8 mouse cellular contexts compared by ENCODE assay signal in the genomic region with DNA sequence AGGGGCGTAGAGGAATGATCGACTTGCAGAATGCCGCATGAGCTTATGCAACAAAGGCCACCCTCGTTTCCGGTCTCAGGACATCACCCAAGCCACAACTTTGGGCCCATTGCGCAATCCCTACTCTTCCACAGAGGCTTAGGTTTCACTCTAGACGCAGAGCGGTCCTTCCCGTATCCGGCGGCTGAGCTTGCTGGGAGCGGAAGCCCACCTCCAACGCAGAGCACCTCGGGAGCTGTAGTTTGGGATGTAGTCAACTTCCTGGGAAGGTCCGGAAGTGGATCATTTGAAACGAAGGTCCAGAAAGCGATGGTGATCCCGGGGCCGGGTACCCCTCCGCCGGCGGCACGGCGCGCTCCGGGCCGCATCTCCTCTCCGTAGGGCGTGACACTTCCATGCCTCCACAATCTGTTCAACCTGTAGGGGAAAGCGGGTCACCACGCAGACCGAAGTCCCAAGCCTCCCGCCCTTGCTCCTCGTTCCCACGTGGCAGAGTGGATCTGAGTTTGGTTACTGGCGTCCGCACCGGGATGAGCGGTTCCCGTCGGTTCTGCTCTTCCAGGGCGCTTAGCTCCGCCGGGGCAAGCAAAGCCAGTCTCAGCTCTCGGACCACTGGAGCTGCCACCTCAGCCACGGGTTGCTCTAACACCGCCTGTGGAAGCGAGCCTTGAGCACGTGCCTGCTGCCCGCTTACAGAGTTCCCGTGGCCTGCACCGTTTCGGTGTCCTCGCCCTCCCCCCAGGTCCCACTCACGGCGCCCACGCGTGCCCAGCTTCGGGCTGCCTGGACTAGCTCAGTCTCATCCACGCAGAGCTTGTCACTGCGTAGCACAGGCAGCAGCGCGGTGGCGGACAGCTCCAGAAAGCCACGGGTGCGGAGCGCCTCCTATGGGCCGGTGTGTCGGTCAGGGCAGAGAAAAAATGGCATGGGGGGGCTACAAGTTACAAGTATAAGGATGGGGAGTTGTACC. TPM values are rescaled to one million over a fixed set of nuclear protein-coding genes. Genes with fewer than 3 reads are reported as not detected.
DNase-seq lines count a peak whose midpoint lies in the region; ATAC-seq and TF ChIP-seq lines count a peak whose summit lies in the region.

No protein-coding gene starts in this region.

- H3K36me3 ChIP-seq in heart, embryonic 10.5 days = peaks cover under 1% of the 10 kb centered on the region; the same call in 1 of the 2 replicates
- no peaks in the 10 kb centered on the region for H3K36me3 ChIP-seq in kidney, embryonic 15.5 days

- peak; percentile 94 for DNase-seq in A20 (ENCODE audit: low read depth, low spot score)
- peak; percentile 98 for DNase-seq in heart, embryonic 10.5 days (ENCODE audit: low spot score)
- peak; percentile 92 for DNase-seq in liver
- DNase-seq in spleen, postnatal 4 days (ENCODE audit: low spot score in 2 of 2) = peak; percentile 88 to 94

- H3K4me2 ChIP-seq in kidney, embryonic 15.5 days = peak overlapping the region; percentile 93

- no peaks in the 10 kb centered on the region for H3K9me3 ChIP-seq in heart, embryonic 10.5 days
- no peaks in the 10 kb centered on the region for H3K9me3 ChIP-seq in kidney, embryonic 15.5 days (replicated peaks)

- H3K4me3 ChIP-seq in bone marrow macrophage, adult 2 months (ENCODE audit: insufficient read depth, low read length) = peak overlapping the region; percentile 82
- H3K4me3 ChIP-seq in embryonic fibroblast, embryonic 13.5 days (ENCODE audit: insufficient read depth, low read length) = peak overlapping the region; percentile 45
- H3K4me3 ChIP-seq in heart, embryonic 10.5 days = peak overlapping the region; percentile 71
- peak overlapping the region; percentile 73 for H3K4me3 ChIP-seq in kidney, embryonic 15.5 days (replicated peaks)

- TF ChIP-seq POLR2A in bone marrow macrophage, adult 2 months (IDR thresholded peaks at IDR 0.05; ENCODE audit: borderline replicate concordance, low read depth, low read length) = no peak
- peak; percentile 70 for TF ChIP-seq POLR2A in embryonic fibroblast, embryonic 13.5 days (IDR thresholded peaks at IDR 0.05; ENCODE audit: low read depth, low read length)

- no peaks in the 10 kb centered on the region for H3K27me3 ChIP-seq in heart, embryonic 10.5 days (ENCODE audit: insufficient read depth, poor library complexity, severe bottlenecking)
- H3K27me3 ChIP-seq in kidney, embryonic 15.5 days = no peaks in the 10 kb centered on the region

- H3K4me1 ChIP-seq in bone marrow macrophage, adult 2 months (ENCODE audit: control insufficient read depth, insufficient read depth, low read length) = peaks cover 40% of the 10 kb centered on the region
- H3K4me1 ChIP-seq in embryonic fibroblast, embryonic 13.5 days (ENCODE audit: control insufficient read depth, insufficient read depth, low read length) = peaks cover 3% of the 10 kb centered on the region; the same call in 1 of the 2 replicates
- H3K4me1 ChIP-seq in heart, embryonic 10.5 days = peaks cover 23% of the 10 kb centered on the region
- H3K4me1 ChIP-seq in kidney, embryonic 15.5 days = peaks cover 23% of the 10 kb centered on the region

- ATAC-seq in kidney, embryonic 15.5 days (replicated peaks; ENCODE audit: low FRiP score) = peak; percentile 95
- peak; percentile 83 for ATAC-seq in monocyte, adult 5-6 weeks (replicated peaks; ENCODE audit: insufficient number of reproducible peaks, low FRiP score, low TSS enrichment, poor library complexity, severe bottlenecking)

- peak overlapping the region; percentile 63 for H3K9ac ChIP-seq in kidney, embryonic 15.5 days

- H3K27ac ChIP-seq in bone marrow macrophage, adult 2 months (ENCODE audit: insufficient read depth, low read depth, low read length) = peak overlapping the region; percentile 69
- H3K27ac ChIP-seq in embryonic fibroblast, embryonic 13.5 days (ENCODE audit: insufficient read depth, low read length) = peak overlapping the region; percentile 78
- peak overlapping the region; percentile 87 for H3K27ac ChIP-seq in heart, embryonic 10.5 days
- peak overlapping the region; percentile 90 for H3K27ac ChIP-seq in kidney, embryonic 15.5 days

- TF ChIP-seq CTCF in bone marrow macrophage, adult 2 months (IDR thresholded peaks at IDR 0.05; ENCODE audit: low read depth, low read length) = peak; percentile 74
- peak; percentile 84 for TF ChIP-seq CTCF in embryonic fibroblast, embryonic 13.5 days (IDR thresholded peaks at IDR 0.05; ENCODE audit: borderline replicate concordance, insufficient read depth, low read length)

- WGBS in heart, embryonic 10.5 days = under 1% methylated on average over 69 of the region's 69 CpGs
- under 1% methylated on average over 69 of the region's 69 CpGs for WGBS in kidney, embryonic 15.5 days

RNA-seq across cellular contexts. Expression of gene Btbd19, which starts 4.8 kb away (rescaled TPM):
- polyA plus RNA-seq in bone marrow macrophage, adult 2 months (2012; ENCODE audit: insufficient read depth, insufficient read length, missing spikeins) = 4.3 and 4.8 TPM in 2 replicates
- 42.1 and 57.8 TPM in 2 replicates for polyA plus RNA-seq in embryonic fibroblast, embryonic 13.5 days (2011; ENCODE audit: insufficient read length, low read depth, missing spikeins)
- polyA plus RNA-seq in heart, embryonic 10.5 days (2016; fragmentation: Nextera tagmentation; extraction: Ambion mirVana) = 2.5 and 4.9 TPM in 2 replicates
- 5.2 and 6.6 TPM in 2 replicates for polyA plus RNA-seq in kidney, embryonic 15.5 days (2015; fragmentation: Nextera tagmentation; extraction: Ambion mirVana)
- total RNA-seq in monocyte, adult 5-6 weeks (2017) = 15.5 to 17.5 TPM (median 16.9 TPM) in 3 replicates

RNA-seq across cellular contexts. Expression of gene Tctex1d4, which starts 5.9 kb away (rescaled TPM):
- polyA plus RNA-seq in bone marrow macrophage, adult 2 months (2012; ENCODE audit: insufficient read depth, insufficient read length, missing spikeins) = 2.2 and 4.4 TPM in 2 replicates
- not detected in 2 replicates for polyA plus RNA-seq in embryonic fibroblast, embryonic 13.5 days (2011; ENCODE audit: insufficient read length, low read depth, missing spikeins)
- polyA plus RNA-seq in heart, embryonic 10.5 days (2016; fragmentation: Nextera tagmentation; extraction: Ambion mirVana) = not detected in 2 replicates
- polyA plus RNA-seq in kidney, embryonic 15.5 days (2015; fragmentation: Nextera tagmentation; extraction: Ambion mirVana) = not detected in 2 replicates
- total RNA-seq in monocyte, adult 5-6 weeks (2017) = 3.4 TPM in 1 of 3 replicates, not detected in the others

RNA-seq across cellular contexts. Expression of gene Plk3, which starts 13.0 kb away (rescaled TPM):
- 2.9 and 3.3 TPM in 2 replicates for polyA plus RNA-seq in bone marrow macrophage, adult 2 months (2012; ENCODE audit: insufficient read depth, insufficient read length, missing spikeins)
- polyA plus RNA-seq in embryonic fibroblast, embryonic 13.5 days (2011; ENCODE audit: insufficient read length, low read depth, missing spikeins) = 10.6 and 15.4 TPM in 2 replicates
- 1.5 and 2.4 TPM in 2 replicates for polyA plus RNA-seq in heart, embryonic 10.5 days (2016; fragmentation: Nextera tagmentation; extraction: Ambion mirVana)
- 2.9 and 3.5 TPM in 2 replicates for polyA plus RNA-seq in kidney, embryonic 15.5 days (2015; fragmentation: Nextera tagmentation; extraction: Ambion mirVana)
- total RNA-seq in monocyte, adult 5-6 weeks (2017) = 25.5 to 56.5 TPM (median 52.2 TPM) in 3 replicates

RNA-seq across cellular contexts. Expression of gene Ptch2, which starts 24.9 kb away (rescaled TPM):
- polyA plus RNA-seq in bone marrow macrophage, adult 2 months (2012; ENCODE audit: insufficient read depth, insufficient read length, missing spikeins) = not detected in 2 replicates
- polyA plus RNA-seq in embryonic fibroblast, embryonic 13.5 days (2011; ENCODE audit: insufficient read length, low read depth, missing spikeins) = not detected in 2 replicates
- polyA plus RNA-seq in heart, embryonic 10.5 days (2016; fragmentation: Nextera tagmentation; extraction: Ambion mirVana) = 2.9 and 3.5 TPM in 2 replicates
- 7.6 and 10.2 TPM in 2 replicates for polyA plus RNA-seq in kidney, embryonic 15.5 days (2015; fragmentation: Nextera tagmentation; extraction: Ambion mirVana)
- total RNA-seq in monocyte, adult 5-6 weeks (2017) = not detected in 3 replicates

RNA-seq across cellular contexts. Expression of gene Rps8, which starts 35.3 kb away (rescaled TPM):
- 1,158 and 1,548 TPM in 2 replicates for polyA plus RNA-seq in bone marrow macrophage, adult 2 months (2012; ENCODE audit: insufficient read depth, insufficient read length, missing spikeins)
- 1,876 and 2,108 TPM in 2 replicates for polyA plus RNA-seq in embryonic fibroblast, embryonic 13.5 days (2011; ENCODE audit: insufficient read length, low read depth, missing spikeins)
- polyA plus RNA-seq in heart, embryonic 10.5 days (2016; fragmentation: Nextera tagmentation; extraction: Ambion mirVana) = 638 and 783 TPM in 2 replicates
- 1,027 and 1,077 TPM in 2 replicates for polyA plus RNA-seq in kidney, embryonic 15.5 days (2015; fragmentation: Nextera tagmentation; extraction: Ambion mirVana)
- total RNA-seq in monocyte, adult 5-6 weeks (2017) = 970 to 1,241 TPM (median 1,065 TPM) in 3 replicates

Comparison
In these comparisons a context has a peak if more than half of its experiments do, and no peak if none do; other contexts are left out.
1. Peak in every context shown above with its lines: DNase-seq, ATAC-seq, H3K4me3 ChIP-seq and H3K27ac ChIP-seq.